Mouse (Mus musculus): Measurements from ENCODE around the gene Prom2. TPM values are rescaled to one million over a fixed set of nuclear protein-coding genes. Genes with fewer than 3 reads are reported as not detected.

The Prom2 gene
- not detected for total RNA-seq (2021)

GRCm38 (mm10) chr2:127541185-127541584 is at the start of gene Prom2:
Gene Prom2, minus strand, starts transcription at chr2:127541467.
- intact Hi-C loops (cut with DNase I), result no loop called here
- no peak for DNase-seq

GRCm38 (mm10) chr2:127590840-127591239 is 49.6 kb upstream of the Prom2 start:
- no peak for DNase-seq
- intact Hi-C loops (cut with DNase I), result no loop called here

- intact Hi-C loops (cut with DNase I), result no loop called here
- DNase-seq, result no peak
Observed at GRCm38 (mm10) chr2:127590204-127590603, 48.9 kb upstream of the Prom2 start.

GRCm38 (mm10) chr2:127588897-127589296 is 47.6 kb upstream of the Prom2 start:
- no peak for DNase-seq
- intact Hi-C loops (cut with DNase I), result no loop called here

- intact Hi-C loops (cut with DNase I), result no loop called here
- DNase-seq, result no peak
Observed at GRCm38 (mm10) chr2:127587514-127587844, 46.2 kb upstream of the Prom2 start.

- DNase-seq, result peak; percentile 88
- intact Hi-C loops (cut with DNase I), result no loop called here
Observed at GRCm38 (mm10) chr2:127586694-127587513, 45.6 kb upstream of the Prom2 start, which contains the start of the genes Zfp661 and Mrps5. Gene Zfp661, minus strand, starts transcription at chr2:127587094. Gene Mrps5, plus strand, starts transcription at chr2:127587222.

GRCm38 (mm10) chr2:127584436-127584858 is 43.2 kb upstream of the Prom2 start:
- intact Hi-C loops (cut with DNase I), result no loop called here
- peak; percentile 94 for DNase-seq

GRCm38 (mm10) chr2:127573322-127573721 is 32.1 kb upstream of the Prom2 start:
- no peak for DNase-seq
- intact Hi-C loops (cut with DNase I), result no loop called here

GRCm38 (mm10) chr2:127559070-127559966 is 18.1 kb upstream of the Prom2 start:
- intact Hi-C loops (cut with DNase I), result loop anchor here (2.0 to 5.0 kb wide), 3 partner anchors 52 to 197 kb away; partner anchors contain the start of gene Adra2b
- DNase-seq, result peak; percentile 95

- intact Hi-C loops (cut with DNase I), result no loop called here
- peak; percentile 72 for DNase-seq
Observed at GRCm38 (mm10) chr2:127551078-127551477, 9.8 kb upstream of the Prom2 start.

- no peak for DNase-seq
- intact Hi-C loops (cut with DNase I), result no loop called here
Observed at GRCm38 (mm10) chr2:127550446-127550845, 9.2 kb upstream of the Prom2 start.

GRCm38 (mm10) chr2:127549711-127550110 is 8.4 kb upstream of the Prom2 start:
- intact Hi-C loops (cut with DNase I), result no loop called here
- DNase-seq, result no peak

GRCm38 (mm10) chr2:127548342-127549074 is 7.2 kb upstream of the Prom2 start:
- intact Hi-C loops (cut with DNase I), result no loop called here
- no peak for DNase-seq

GRCm38 (mm10) chr2:127541697-127542096 is 430 bp upstream of the Prom2 start:
- intact Hi-C loops (cut with DNase I), result no loop called here
- DNase-seq, result no peak

GRCm38 (mm10) chr2:127539494-127539893 is 1.8 kb downstream of the Prom2 start:
- no peak for DNase-seq
- intact Hi-C loops (cut with DNase I), result no loop called here

- DNase-seq, result no peak
- intact Hi-C loops (cut with DNase I), result no loop called here
Observed at GRCm38 (mm10) chr2:127537548-127537947, 3.7 kb downstream of the Prom2 start.

GRCm38 (mm10) chr2:127535363-127535762 is 5.9 kb downstream of the Prom2 start:
- intact Hi-C loops (cut with DNase I), result no loop called here
- no peak for DNase-seq

GRCm38 (mm10) chr2:127532379-127532778 is 8.9 kb downstream of the Prom2 start:
- DNase-seq, result no peak
- intact Hi-C loops (cut with DNase I), result no loop called here

- peak; percentile 83 for DNase-seq
Observed at GRCm38 (mm10) chr2:127531592-127531991, 9.7 kb downstream of the Prom2 start.

GRCm38 (mm10) chr2:127530418-127530817 is 10.8 kb downstream of the Prom2 start:
- DNase-seq, result no peak
- intact Hi-C loops (cut with DNase I), result no loop called here

More at GRCm38 (mm10) chr2:127531592-127531991, 9.7 kb downstream of the Prom2 start:
- intact Hi-C loops (cut with DNase I), result no loop called here
